Mouse (Mus musculus) forebrain, postnatal 0 days (tissue): Measurements from ENCODE around the gene Pgbd5. TPM values are rescaled to one million over a fixed set of nuclear protein-coding genes. Genes with fewer than 3 reads are reported as not detected.
A peak's percentile ranks its signal among the peaks of the same experiment; 100 is the strongest.

Experiments
- ATAC-seq: fragments of 200-750 bp; cut with Nextera tagmentation; 2 replicates; pipeline ENCODE4 v1.8.0; 2017; ENCODE audit warnings: mild to moderate bottlenecking, moderate library complexity
- DNase-seq: peaks from one replicate; pipeline ENCODE4 v3.0.0-alpha.2; 2015
- H3K27ac ChIP-seq: fragments of 300-500 bp; sonication (generic); 2 replicates; pipeline ENCODE4 v1.5.1; 2014; ENCODE audit warnings: low read depth, mild to moderate bottlenecking, antibody characterized with exemption, low read length, moderate library complexity, mixed read lengths
- H3K27me3 ChIP-seq: fragments of 300-500 bp; sonication (generic); 2 replicates; pipeline ENCODE4 v1.6.1; 2014; ENCODE audit warnings: mild to moderate bottlenecking, low read length, mixed read lengths; ENCODE audit not compliant: insufficient read depth
- H3K36me3 ChIP-seq: fragments of 300-500 bp; sonication (generic); 2 replicates; pipeline ENCODE4 v1.6.1; 2014; ENCODE audit warnings: mild to moderate bottlenecking, moderate library complexity; ENCODE audit not compliant: insufficient read depth
- H3K4me1 ChIP-seq: fragments of 300-500 bp; sonication (generic); 2 replicates; pipeline ENCODE4 v1.6.1; 2014; ENCODE audit warnings: antibody characterized with exemption; ENCODE audit not compliant: insufficient read depth
- H3K4me2 ChIP-seq: fragments of 300-500 bp; sonication (generic); 2 replicates; pipeline ENCODE4 v1.6.1; 2014; ENCODE audit warnings: low read depth, mild to moderate bottlenecking, moderate library complexity
- H3K4me3 ChIP-seq: fragments of 300-500 bp; sonication (generic); 2 replicates; pipeline ENCODE4 v1.5.1; 2014; ENCODE audit warnings: low read depth, low read length, mixed read lengths
- H3K9ac ChIP-seq: fragments of 300-500 bp; sonication (generic); 2 replicates; pipeline ENCODE4 v1.6.1; 2014; ENCODE audit warnings: mild to moderate bottlenecking
- H3K9me3 ChIP-seq: fragments of 300-500 bp; sonication (generic); 2 replicates; pipeline ENCODE4 v1.6.1; 2016; ENCODE audit warnings: low read length
- CTCF ChIP-seq: sonication (generic); IDR thresholded peaks from 2 replicates; pipeline ENCODE4 v1.5.1; 2016; ENCODE audit warnings: antibody characterized with exemption, control low read depth, low read depth
- whole genome bisulfite sequencing: fragments of 180-500 bp; shearing (Covaris S2); extraction: QIAGEN DNeasy Blood & Tissue Kit; methylation state at CpG from one replicate; pipeline ENCODE4 v1.1.7; 2014; 5-methylcytosine and 5-hydroxymethylcytosine counted together
- polyA plus RNA-seq: library from polyadenylated mRNA; unstranded; fragments of >200 nt; fragmentation: Nextera tagmentation; extraction: Ambion mirVana; gene quantifications from 2 replicates; pipeline ENCODE4 v1.2.1, GENCODE M21; 2015
- total RNA-seq: library from RNA; depleted of rRNA; stranded (reverse); fragments of >200 nt; gene quantifications from 2 replicates; pipeline ENCODE4 v1.2.3, GENCODE M21; 2014

The Pgbd5 gene
- total and polyA plus RNA-seq, 2 experiments from 2014 or later: 17.3 to 62.5 TPM

- no peak for TF ChIP-seq CTCF
- no peak overlapping the region for H3K4me2 ChIP-seq
- H3K36me3 ChIP-seq: 0 out of 2 replicates have a peak, but pooled peaks cover 4% of the 10 kb centered on the region
- no peaks in the 10 kb centered on the region for H3K27me3 ChIP-seq
- no peak overlapping the region for H3K27ac ChIP-seq
- no peak overlapping the region for H3K9ac ChIP-seq
- ATAC-seq (no peak), DNase-seq (no peak)
- no peak overlapping the region for H3K4me3 ChIP-seq
- no peaks in the 10 kb centered on the region for H3K9me3 ChIP-seq
- 70% methylated on average over 7 of the region's 7 CpGs for WGBS
- H3K4me1 ChIP-seq: no peaks in the 10 kb centered on the region
Observed at GRCm38 (mm10) chr8:124416646-124417045, 22.8 kb downstream of the Pgbd5 start.

GRCm38 (mm10) chr8:124415789-124416188 is 23.7 kb downstream of the Pgbd5 start:
- 0 out of 2 replicates have a peak, but pooled peaks cover 4% of the 10 kb centered on the region for H3K36me3 ChIP-seq
- WGBS: 90% methylated on average over 3 of the region's 3 CpGs
- DNase-seq (no peak), ATAC-seq (no peak)
- H3K4me2 ChIP-seq: no peak overlapping the region
- H3K9ac ChIP-seq: no peak overlapping the region
- no peaks in the 10 kb centered on the region for H3K4me1 ChIP-seq
- no peaks in the 10 kb centered on the region for H3K9me3 ChIP-seq
- H3K27me3 ChIP-seq: no peaks in the 10 kb centered on the region
- no peak overlapping the region for H3K4me3 ChIP-seq
- no peak overlapping the region for H3K27ac ChIP-seq
- TF ChIP-seq CTCF: no peak

- no peak for TF ChIP-seq CTCF
- H3K27me3 ChIP-seq: no peaks in the 10 kb centered on the region
- DNase-seq (no peak), ATAC-seq (no peak)
- H3K9ac ChIP-seq: no peak overlapping the region
- H3K4me1 ChIP-seq: no peaks in the 10 kb centered on the region
- no peak overlapping the region for H3K4me2 ChIP-seq
- H3K4me3 ChIP-seq: no peak overlapping the region
- H3K9me3 ChIP-seq: no peaks in the 10 kb centered on the region
- 92% methylated on average over 8 of the region's 8 CpGs for WGBS
- H3K36me3 ChIP-seq: 0 out of 2 replicates have a peak, but pooled peaks cover 4% of the 10 kb centered on the region
- H3K27ac ChIP-seq: no peak overlapping the region
Observed at GRCm38 (mm10) chr8:124415002-124415401, 24.5 kb downstream of the Pgbd5 start.

GRCm38 (mm10) chr8:124413244-124413965 is 26.1 kb downstream of the Pgbd5 start:
- DNase-seq (no peak), ATAC-seq (peak; percentile 38; the same call in 1 of the 2 replicates)
- no peak overlapping the region for H3K27ac ChIP-seq
- no peaks in the 10 kb centered on the region for H3K4me1 ChIP-seq
- no peak overlapping the region for H3K4me3 ChIP-seq
- H3K36me3 ChIP-seq: 0 out of 2 replicates have a peak, but pooled peaks cover 4% of the 10 kb centered on the region
- H3K9me3 ChIP-seq: no peaks in the 10 kb centered on the region
- no peak overlapping the region for H3K9ac ChIP-seq
- no peaks in the 10 kb centered on the region for H3K27me3 ChIP-seq
- H3K4me2 ChIP-seq: no peak overlapping the region
- 72% methylated on average over 11 of the region's 11 CpGs for WGBS
- TF ChIP-seq CTCF: no peak

- H3K4me1 ChIP-seq: no peaks in the 10 kb centered on the region
- 84% methylated on average over 19 of the region's 19 CpGs for WGBS
- H3K4me2 ChIP-seq: no peak overlapping the region
- H3K4me3 ChIP-seq: no peak overlapping the region
- no peak overlapping the region for H3K9ac ChIP-seq
- no peaks in the 10 kb centered on the region for H3K9me3 ChIP-seq
- no peaks in the 10 kb centered on the region for H3K27me3 ChIP-seq
- no peak overlapping the region for H3K27ac ChIP-seq
- H3K36me3 ChIP-seq: 0 out of 2 replicates have a peak, but pooled peaks cover 4% of the 10 kb centered on the region
- ATAC-seq (no peak; the same call in 1 of the 2 replicates), DNase-seq (no peak)
- no peak for TF ChIP-seq CTCF
Observed at GRCm38 (mm10) chr8:124412496-124413243, 26.8 kb downstream of the Pgbd5 start.

- DNase-seq (no peak), ATAC-seq (peak; percentile 54)
- Histone ChIP-seq H3K9ac (no peak overlapping the region), H3K4me1 (peaks cover 2% of the 10 kb centered on the region; the same call in 1 of the 2 replicates), H3K9me3 (no peaks in the 10 kb centered on the region), H3K4me2 (no peak overlapping the region), H3K36me3 (no peaks in the 10 kb centered on the region), H3K27me3 (no peaks in the 10 kb centered on the region), H3K27ac (no peak overlapping the region), H3K4me3 (no peak overlapping the region)
- no peak for TF ChIP-seq CTCF
- WGBS: 50% methylated on average over 11 of the region's 12 CpGs
Observed at GRCm38 (mm10) chr8:124404471-124405260, 34.8 kb downstream of the Pgbd5 start.
